Mouse (Mus musculus) myocyte (in vitro differentiated cells): ENCODE results near the gene Irf3. TPM values are rescaled to one million over a fixed set of nuclear protein-coding genes. Genes with fewer than 3 reads are reported as not detected.

Source experiments
- H3K27me3 ChIP-seq: one replicate; pipeline ENCODE4 v1.6.1; 2011; ENCODE audit not compliant: control insufficient read depth, insufficient read depth, insufficient read length
- H3K36me3 ChIP-seq: one replicate; pipeline ENCODE4 v1.6.1; 2011; ENCODE audit not compliant: control insufficient read depth, insufficient read depth
- H3K4me2 ChIP-seq: one replicate; pipeline ENCODE4 v1.6.1; 2011; ENCODE audit warnings: low read depth, control low read depth
- H3K4me3 ChIP-seq: one replicate; pipeline ENCODE4 v1.5.1; 2011; ENCODE audit warnings: mild to moderate bottlenecking, control low read depth, moderate library complexity
- H3K79me2 ChIP-seq: one replicate; pipeline ENCODE4 v1.6.1; 2011; ENCODE audit not compliant: control insufficient read depth, insufficient read depth
- H3ac ChIP-seq: one replicate; pipeline ENCODE4 v1.6.1; 2011; ENCODE audit not compliant: control insufficient read depth, insufficient read length
- CEBPB ChIP-seq: IDR thresholded peaks from 2 replicates; pipeline ENCODE4 v1.6.1; 2011; ENCODE audit warnings: mild to moderate bottlenecking, moderate library complexity; ENCODE audit not compliant: poor library complexity, insufficient read depth, severe bottlenecking
- E2F4 ChIP-seq: IDR thresholded peaks from one replicate; pipeline ENCODE4 v1.6.1; 2011; ENCODE audit warnings: mild to moderate bottlenecking, control low read depth, moderate library complexity; ENCODE audit not compliant: insufficient read depth
- MAX ChIP-seq: IDR thresholded peaks from one replicate; pipeline ENCODE4 v1.6.1; 2011; ENCODE audit warnings: low read depth, mild to moderate bottlenecking, control low read depth
- MYOD1 ChIP-seq, 3 experiments: IDR thresholded peaks; one replicate each; pipeline ENCODE4 v1.6.1; 2011; ENCODE audit warnings: control low read depth in 2 of 3, low read depth in 2 of 3, mild to moderate bottlenecking in 2 of 3, moderate library complexity in 1 of 3; ENCODE audit not compliant: insufficient read length in 2 of 3, control insufficient read depth in 1 of 3
- MYOG ChIP-seq, 3 experiments: IDR thresholded peaks; one replicate each; pipeline ENCODE4 v1.6.1; 2011; ENCODE audit warnings: control low read depth in 2 of 3, low read depth in 2 of 3, mild to moderate bottlenecking in 2 of 3; ENCODE audit not compliant: insufficient read length in 2 of 3, control insufficient read depth in 1 of 3, insufficient read depth in 1 of 3
- POLR2A ChIP-seq: IDR thresholded peaks from one replicate; pipeline ENCODE4 v1.6.1; 2011; ENCODE audit warnings: low read depth, mild to moderate bottlenecking, control low read depth, moderate library complexity; ENCODE audit not compliant: insufficient read length
- POLR2AphosphoS2 ChIP-seq: IDR thresholded peaks from one replicate; pipeline ENCODE4 v1.6.1; 2011; ENCODE audit warnings: low read depth, control low read depth; ENCODE audit not compliant: insufficient read length
- REST ChIP-seq: IDR thresholded peaks from one replicate; pipeline ENCODE4 v1.6.1; 2011; ENCODE audit warnings: mild to moderate bottlenecking, control low read depth, moderate library complexity; ENCODE audit not compliant: insufficient read depth, insufficient read length
- SRF ChIP-seq: IDR thresholded peaks from one replicate; pipeline ENCODE4 v1.6.1; 2011; ENCODE audit warnings: low read depth; ENCODE audit not compliant: control insufficient read depth, insufficient read length
- TCF12 ChIP-seq: IDR thresholded peaks from one replicate; pipeline ENCODE4 v1.6.1; 2011; ENCODE audit warnings: mild to moderate bottlenecking, control low read depth; ENCODE audit not compliant: poor library complexity, insufficient read depth, severe bottlenecking
- TCF3 ChIP-seq: IDR thresholded peaks from one replicate; pipeline ENCODE4 v1.6.1; 2011; ENCODE audit warnings: low read depth, control low read depth; ENCODE audit not compliant: insufficient read length
- USF1 ChIP-seq: IDR thresholded peaks from one replicate; pipeline ENCODE4 v1.6.1; 2011; ENCODE audit warnings: low read depth, mild to moderate bottlenecking, control low read depth, moderate library complexity
- polyA plus RNA-seq: library from polyadenylated mRNA; unstranded; fragments of >200 nt; fragmentation: generic; extraction: Trizol; gene quantifications from one replicate; pipeline ENCODE4 v1.2.1, GENCODE M21; 2012; ENCODE audit warnings: missing spikeins

Gene Irf3
- polyA plus RNA-seq, 1 experiment: 45.1 TPM

- Histone ChIP-seq H3K36me3 (peaks cover 2% of the 10 kb centered on the region), H3K27me3 (no peaks in the 10 kb centered on the region), H3K4me3 (no peak overlapping the region), H3ac (no peak overlapping the region), H3K79me2 (no peaks in the 10 kb centered on the region), H3K4me2 (no peak overlapping the region)
- TF ChIP-seq REST: no peak
- no peak for TF ChIP-seq USF1
- TF ChIP-seq MAX: no peak
- TF ChIP-seq MYOD1 (IDR thresholded peaks at IDR 0.05; ENCODE audit: control insufficient read depth in 1 of 3, insufficient read length in 2 of 3, low read depth in 2 of 3): no peak
- no peak for TF ChIP-seq TCF3
- no peak for TF ChIP-seq TCF12
- TF ChIP-seq MYOG (IDR thresholded peaks at IDR 0.05; ENCODE audit: control insufficient read depth in 1 of 3, insufficient read depth in 1 of 3, insufficient read length in 2 of 3, low read depth in 2 of 3): no peak
- TF ChIP-seq CEBPB: no peak
- TF ChIP-seq POLR2AphosphoS2: no peak
- no peak for TF ChIP-seq E2F4
Observed at GRCm38 (mm10) chr7:45029995-45030394, 32.5 kb downstream of the Irf3 start.

- H3K4me2 ChIP-seq: no peak overlapping the region
- no peaks in the 10 kb centered on the region for H3K79me2 ChIP-seq
- peaks cover 3% of the 10 kb centered on the region for H3K36me3 ChIP-seq
- H3K27me3 ChIP-seq: no peaks in the 10 kb centered on the region
- H3ac ChIP-seq: no peak overlapping the region
- H3K4me3 ChIP-seq: no peak overlapping the region
- TF ChIP-seq MYOD1 (IDR thresholded peaks at IDR 0.05; ENCODE audit: control insufficient read depth in 1 of 3, insufficient read length in 2 of 3, low read depth in 2 of 3): no peak
Observed at GRCm38 (mm10) chr7:45030857-45031256, 33.4 kb downstream of the Irf3 start.

- Histone ChIP-seq H3K36me3 (peaks cover 11% of the 10 kb centered on the region), H3K4me3 (no peak overlapping the region)
- TF ChIP-seq MAX (no peak), MYOG (IDR thresholded peaks at IDR 0.05; ENCODE audit: control insufficient read depth in 1 of 3, insufficient read depth in 1 of 3, insufficient read length in 2 of 3, low read depth in 2 of 3) (no peak), MYOD1 (IDR thresholded peaks at IDR 0.05; ENCODE audit: control insufficient read depth in 1 of 3, insufficient read length in 2 of 3, low read depth in 2 of 3) (no peak), TCF12 (no peak), CEBPB (no peak), E2F4 (no peak), REST (no peak), USF1 (no peak), POLR2A (no peak), POLR2AphosphoS2 (no peak), SRF (no peak), TCF3 (no peak)
Observed at GRCm38 (mm10) chr7:45033722-45034359, 36.4 kb downstream of the Irf3 start.

GRCm38 (mm10) chr7:45035631-45036030, 38.2 kb downstream of the Irf3 start:
- H3K27me3 ChIP-seq: no peaks in the 10 kb centered on the region
- peaks cover 4% of the 10 kb centered on the region for H3K79me2 ChIP-seq
- TF ChIP-seq TCF12 (no peak), MYOD1 (IDR thresholded peaks at IDR 0.05; ENCODE audit: control insufficient read depth in 1 of 3, insufficient read length in 2 of 3, low read depth in 2 of 3) (no peak), TCF3 (no peak), E2F4 (no peak), MYOG (IDR thresholded peaks at IDR 0.05; ENCODE audit: control insufficient read depth in 1 of 3, insufficient read depth in 1 of 3, insufficient read length in 2 of 3, low read depth in 2 of 3) (no peak), CEBPB (no peak), POLR2AphosphoS2 (no peak), POLR2A (no peak), SRF (no peak), MAX (no peak), USF1 (no peak), REST (no peak)
- H3K4me3 ChIP-seq: no peak overlapping the region
- peaks cover 11% of the 10 kb centered on the region for H3K36me3 ChIP-seq
- peak overlapping the region; percentile 3 for H3K4me2 ChIP-seq
- H3ac ChIP-seq: no peak overlapping the region

More at GRCm38 (mm10) chr7:45033722-45034359, 36.4 kb downstream of the Irf3 start:
- peaks cover 4% of the 10 kb centered on the region for H3K79me2 ChIP-seq
- H3K4me2 ChIP-seq: no peak overlapping the region
- H3ac ChIP-seq: no peak overlapping the region
- no peaks in the 10 kb centered on the region for H3K27me3 ChIP-seq

GRCm38 (mm10) chr7:45036702-45037101, 39.3 kb downstream of the Irf3 start:
- TF ChIP-seq TCF12: no peak
- no peak for TF ChIP-seq POLR2AphosphoS2
- TF ChIP-seq MAX: no peak
- no peak for TF ChIP-seq POLR2A
- no peak for TF ChIP-seq CEBPB
- no peak for TF ChIP-seq SRF
- no peak for TF ChIP-seq MYOD1 (IDR thresholded peaks at IDR 0.05; ENCODE audit: control insufficient read depth in 1 of 3, insufficient read length in 2 of 3, low read depth in 2 of 3)
- no peak for TF ChIP-seq REST
- no peak for TF ChIP-seq USF1
- no peak for TF ChIP-seq MYOG (IDR thresholded peaks at IDR 0.05; ENCODE audit: control insufficient read depth in 1 of 3, insufficient read depth in 1 of 3, insufficient read length in 2 of 3, low read depth in 2 of 3)
- no peak for TF ChIP-seq TCF3
- Histone ChIP-seq H3K79me2 (peaks cover 4% of the 10 kb centered on the region), H3K36me3 (peaks cover 14% of the 10 kb centered on the region), H3K4me2 (no peak overlapping the region), H3K27me3 (no peaks in the 10 kb centered on the region), H3ac (no peak overlapping the region), H3K4me3 (no peak overlapping the region)
